Mouse (Mus musculus) heart, embryonic 10.5 days (tissue): ENCODE measurements around the gene Il12b. TPM values are rescaled to one million over a fixed set of nuclear protein-coding genes. Genes with fewer than 3 reads are reported as not detected.
A peak's percentile ranks its signal among the peaks of the same experiment; 100 is the strongest.
"Not testable (repeated sequence)": the region's sequence is repeated elsewhere in the genome, so short reads cannot be mapped to it uniquely, and the experiment has no call there.

Source experiments
- DNase-seq: peaks from one replicate; pipeline ENCODE4 v3.0.0-alpha.2; 2017; ENCODE audit warnings: low spot score
- H3K27ac ChIP-seq: fragments of 300-500 bp; sonication (generic); 2 replicates; pipeline ENCODE4 v1.5.1; 2016; ENCODE audit warnings: mild to moderate bottlenecking
- H3K27me3 ChIP-seq: fragments of 300-500 bp; sonication (generic); 2 replicates; pipeline ENCODE4 v1.6.1; 2016; ENCODE audit warnings: mild to moderate bottlenecking; ENCODE audit not compliant: poor library complexity, insufficient read depth, severe bottlenecking
- H3K36me3 ChIP-seq: fragments of 300-500 bp; sonication (generic); 2 replicates; pipeline ENCODE4 v1.6.1; 2016; ENCODE audit warnings: mild to moderate bottlenecking, moderate library complexity
- H3K4me1 ChIP-seq: fragments of 300-500 bp; sonication (generic); 2 replicates; pipeline ENCODE4 v1.6.1; 2016; ENCODE audit warnings: mild to moderate bottlenecking
- H3K4me3 ChIP-seq: fragments of 300-500 bp; sonication (generic); 2 replicates; pipeline ENCODE4 v1.5.1; 2016; ENCODE audit warnings: mild to moderate bottlenecking, moderate library complexity
- H3K9me3 ChIP-seq: fragments of 300-500 bp; sonication (generic); 2 replicates; pipeline ENCODE4 v1.6.1; 2016; ENCODE audit warnings: mild to moderate bottlenecking, moderate library complexity
- WGBS: fragments of 180-500 bp; shearing (Covaris S2); methylation state at CpG from one replicate; pipeline ENCODE4 v1.1.7; 2016; 5-methylcytosine and 5-hydroxymethylcytosine counted together
- polyA plus RNA-seq: library from polyadenylated mRNA; unstranded; fragments of >200 nt; fragmentation: Nextera tagmentation; extraction: Ambion mirVana; gene quantifications from 2 replicates; pipeline ENCODE4 v1.2.1, GENCODE M21; 2016

Gene Il12b
- polyA plus RNA-seq, 1 experiment from 2014 or later: not detected

- H3K9me3 ChIP-seq: no peaks in the 10 kb centered on the region
- no peaks in the 10 kb centered on the region for H3K36me3 ChIP-seq
- DNase-seq: peak; percentile 22
- no peak overlapping the region for H3K4me3 ChIP-seq
- no peaks in the 10 kb centered on the region for H3K27me3 ChIP-seq
- H3K27ac ChIP-seq: no peak overlapping the region
- 52% methylated on average over 10 of the region's 10 CpGs for WGBS
- H3K4me1 ChIP-seq: peaks cover 8% of the 10 kb centered on the region; the same call in 1 of the 2 replicates
Observed at GRCm38 (mm10) chr11:44422337-44423111, 22.7 kb downstream of the Il12b start.

- Histone ChIP-seq H3K27me3 (no peaks in the 10 kb centered on the region), H3K27ac (no peak overlapping the region), H3K4me3 (no peak overlapping the region), H3K9me3 (no peaks in the 10 kb centered on the region), H3K36me3 (no peaks in the 10 kb centered on the region), H3K4me1 (peaks cover 8% of the 10 kb centered on the region; the same call in 1 of the 2 replicates)
- WGBS: 20% methylated on average over 6 of the region's 6 CpGs
- DNase-seq: peak; percentile 56
Observed at GRCm38 (mm10) chr11:44423261-44423660, 23.4 kb downstream of the Il12b start.

GRCm38 (mm10) chr11:44423955-44424354 is 24.1 kb downstream of the Il12b start:
- Histone ChIP-seq H3K36me3 (no peaks in the 10 kb centered on the region), H3K4me1 (peaks cover 8% of the 10 kb centered on the region; the same call in 1 of the 2 replicates), H3K9me3 (no peaks in the 10 kb centered on the region), H3K27ac (no peak overlapping the region), H3K4me3 (no peak overlapping the region), H3K27me3 (no peaks in the 10 kb centered on the region)
- 61% methylated on average over 5 of the region's 5 CpGs for WGBS
- DNase-seq: peak; percentile 41

- WGBS: 76% methylated on average over 8 of the region's 8 CpGs
- Histone ChIP-seq H3K4me1 (peaks cover 8% of the 10 kb centered on the region; the same call in 1 of the 2 replicates), H3K36me3 (no peaks in the 10 kb centered on the region), H3K9me3 (no peaks in the 10 kb centered on the region), H3K4me3 (no peak overlapping the region), H3K27me3 (no peaks in the 10 kb centered on the region), H3K27ac (no peak overlapping the region)
- peak; percentile 60 for DNase-seq
Observed at GRCm38 (mm10) chr11:44425006-44425405, 25.1 kb downstream of the Il12b start.

GRCm38 (mm10) chr11:44425626-44426025 is 25.8 kb downstream of the Il12b start:
- Histone ChIP-seq H3K9me3 (no peaks in the 10 kb centered on the region), H3K27me3 (no peaks in the 10 kb centered on the region), H3K4me1 (peaks cover 8% of the 10 kb centered on the region; the same call in 1 of the 2 replicates), H3K36me3 (no peaks in the 10 kb centered on the region), H3K27ac (no peak overlapping the region), H3K4me3 (no peak overlapping the region)
- DNase-seq: peak; percentile 58
- 60% methylated on average over 6 of the region's 6 CpGs for WGBS

- Histone ChIP-seq H3K36me3 (no peaks in the 10 kb centered on the region), H3K4me1 (0 out of 2 replicates have a peak, but pooled peaks cover 4% of the 10 kb centered on the region), H3K4me3 (no peak overlapping the region), H3K27ac (no peak overlapping the region), H3K9me3 (no peaks in the 10 kb centered on the region), H3K27me3 (no peaks in the 10 kb centered on the region)
- 65% methylated on average over 2 of the region's 2 CpGs for WGBS
- peak; percentile 24 for DNase-seq
Observed at GRCm38 (mm10) chr11:44427951-44428350, 28.1 kb downstream of the Il12b start.

GRCm38 (mm10) chr11:44430036-44430435 is 30.2 kb downstream of the Il12b start:
- Histone ChIP-seq H3K27ac (no peak overlapping the region), H3K27me3 (no peaks in the 10 kb centered on the region), H3K9me3 (no peaks in the 10 kb centered on the region), H3K4me1 (no peaks in the 10 kb centered on the region), H3K4me3 (no peak overlapping the region), H3K36me3 (no peaks in the 10 kb centered on the region)
- WGBS: 86% methylated on average over 3 of the region's 3 CpGs
- peak; percentile 68 for DNase-seq

GRCm38 (mm10) chr11:44437786-44438185 is 37.9 kb downstream of the Il12b start:
- H3K9me3 ChIP-seq: no peaks in the 10 kb centered on the region
- H3K4me3 ChIP-seq: no peak overlapping the region
- H3K4me1 ChIP-seq: no peaks in the 10 kb centered on the region
- no peak for DNase-seq
- H3K27ac ChIP-seq: no peak overlapping the region
- WGBS: 88% methylated on average over 6 of the region's 6 CpGs
- no peaks in the 10 kb centered on the region for H3K27me3 ChIP-seq
- H3K36me3 ChIP-seq: no peaks in the 10 kb centered on the region

- no peak for DNase-seq
Observed at GRCm38 (mm10) chr11:44451046-44451445, 51.2 kb downstream of the Il12b start.

GRCm38 (mm10) chr11:44452016-44452415 is 52.2 kb downstream of the Il12b start:
- H3K36me3 ChIP-seq: peaks cover 26% of the 10 kb centered on the region
- WGBS: 87% methylated on average over 5 of the region's 5 CpGs
- not testable (repeated sequence) for H3K27me3 ChIP-seq, H3K9me3 ChIP-seq, H3K4me3 ChIP-seq, H3K27ac ChIP-seq, H3K4me1 ChIP-seq, DNase-seq

More at GRCm38 (mm10) chr11:44451046-44451445, 51.2 kb downstream of the Il12b start:
- Histone ChIP-seq H3K27ac (no peak overlapping the region), H3K27me3 (no peaks in the 10 kb centered on the region), H3K4me3 (no peak overlapping the region), H3K9me3 (no peaks in the 10 kb centered on the region), H3K36me3 (peaks cover 18% of the 10 kb centered on the region), H3K4me1 (no peaks in the 10 kb centered on the region)

GRCm38 (mm10) chr11:44453423-44453822 is 53.6 kb downstream of the Il12b start:
- H3K4me3 ChIP-seq: no peak overlapping the region
- no peaks in the 10 kb centered on the region for H3K27me3 ChIP-seq
- H3K27ac ChIP-seq: no peak overlapping the region
- 73% methylated on average over 2 of the region's 2 CpGs for WGBS
- no peaks in the 10 kb centered on the region for H3K9me3 ChIP-seq
- H3K4me1 ChIP-seq: no peaks in the 10 kb centered on the region
- DNase-seq: no peak
- peaks cover 36% of the 10 kb centered on the region for H3K36me3 ChIP-seq

GRCm38 (mm10) chr11:44461493-44461892 is 61.6 kb downstream of the Il12b start:
- H3K9me3 ChIP-seq: no peaks in the 10 kb centered on the region
- H3K27me3 ChIP-seq: no peaks in the 10 kb centered on the region
- no peak for DNase-seq
- H3K4me3 ChIP-seq: no peak overlapping the region
- WGBS: 64% methylated on average over 6 of the region's 6 CpGs
- H3K4me1 ChIP-seq: no peaks in the 10 kb centered on the region
- H3K27ac ChIP-seq: no peak overlapping the region
- H3K36me3 ChIP-seq: peaks cover 69% of the 10 kb centered on the region
